Mouse (Mus musculus): Measurements from ENCODE around the gene Fbxl13. TPM values are rescaled to one million over a fixed set of nuclear protein-coding genes. Genes with fewer than 3 reads are reported as not detected.
"Not testable (repeated sequence)": the region's sequence is repeated elsewhere in the genome, so short reads cannot be mapped to it uniquely, and the experiment has no call there.

Fbxl13 gene
- polyA plus RNA-seq, 1 experiment, result 0.42 TPM

GRCm38 (mm10) chr5:21651885-21652612, 6.6 kb upstream of the Fbxl13 start:
- TF ChIP-seq CTCF (IDR thresholded peaks at IDR 0.05; ENCODE audit: borderline replicate concordance, extremely low read depth, insufficient read depth, insufficient read length) (no peak), POLR2A (IDR thresholded peaks at IDR 0.05; ENCODE audit: borderline replicate concordance, extremely low read depth, insufficient read depth, insufficient read length, poor library complexity, severe bottlenecking) (no peak)
- DNase-seq (ENCODE audit: low read depth), result no peak

DNA sequence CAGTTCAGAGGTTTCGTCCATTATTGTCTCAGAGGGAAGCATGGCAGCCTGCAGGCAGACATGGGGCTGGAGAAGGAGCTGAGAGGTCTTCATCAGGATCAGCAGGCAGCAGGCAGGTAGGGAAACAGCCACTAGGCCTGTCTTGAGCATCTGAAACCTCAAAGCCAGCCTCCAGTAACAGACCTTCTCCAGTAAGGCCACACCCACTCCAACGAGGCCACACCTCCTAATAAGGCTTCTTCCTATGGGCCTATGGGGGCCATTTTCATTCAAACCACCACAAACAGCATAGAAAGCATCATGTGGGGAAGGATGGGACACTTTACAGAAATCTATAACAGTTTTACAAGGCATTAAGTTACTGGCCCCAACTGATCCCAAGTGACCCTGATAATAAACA, 5.3 kb upstream of the Fbxl13 start:
- DNase-seq (ENCODE audit: low read depth), result no peak
- TF ChIP-seq POLR2A (IDR thresholded peaks at IDR 0.05; ENCODE audit: borderline replicate concordance, extremely low read depth, insufficient read depth, insufficient read length, poor library complexity, severe bottlenecking), result no peak

DNA sequence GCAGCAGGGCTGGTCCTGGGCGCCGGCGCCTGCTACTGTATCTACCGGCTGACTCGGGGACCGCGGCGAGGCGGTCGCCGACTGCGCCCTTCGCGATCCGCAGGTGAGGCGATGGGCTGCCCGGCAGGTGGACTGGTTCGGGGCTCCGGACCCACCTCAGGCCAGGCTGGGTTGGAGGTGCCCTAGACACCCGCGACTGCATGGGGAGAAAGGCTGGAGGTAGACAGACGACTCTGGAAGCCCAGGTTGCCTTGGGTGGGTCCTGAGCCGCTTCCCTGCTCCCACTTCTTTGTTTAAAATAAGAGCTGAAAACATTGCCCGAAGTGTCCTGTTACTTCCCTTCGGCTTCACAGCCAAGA, 678 bp upstream of the Fbxl13 start:
- TF ChIP-seq POLR2A (IDR thresholded peaks at IDR 0.05; ENCODE audit: borderline replicate concordance, extremely low read depth, insufficient read depth, insufficient read length, poor library complexity, severe bottlenecking) (no peak), CTCF (IDR thresholded peaks at IDR 0.05; ENCODE audit: borderline replicate concordance, extremely low read depth, insufficient read depth, insufficient read length) (no peak)
- peak; percentile 42 for DNase-seq (ENCODE audit: low read depth)

DNA sequence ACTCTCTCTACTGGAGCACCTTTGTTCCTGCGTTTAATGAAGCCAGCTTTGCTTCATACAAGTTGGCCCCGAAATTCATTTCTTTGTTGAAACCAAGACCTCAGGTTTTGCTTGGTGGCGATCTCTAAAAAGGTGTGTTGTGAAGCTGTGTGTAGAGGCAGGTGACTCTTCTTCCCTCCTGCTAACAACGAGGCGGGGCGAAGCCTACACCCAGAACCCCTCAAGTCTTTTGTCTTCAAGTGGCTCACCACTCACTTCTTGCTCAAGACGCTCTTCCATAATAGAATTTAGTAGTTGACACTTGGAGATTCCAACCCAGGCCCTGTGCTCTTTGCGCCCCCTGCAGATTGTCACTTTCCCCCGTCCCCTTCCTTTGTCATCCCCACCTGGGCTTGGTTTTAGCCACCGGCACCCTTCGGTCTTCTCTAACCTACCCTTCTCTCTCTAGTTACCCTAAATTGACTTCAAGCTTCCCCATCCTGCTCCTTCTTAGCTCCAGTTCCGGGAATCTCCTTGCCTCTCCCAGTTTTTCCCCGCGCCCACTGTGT, 469 bp downstream of the Fbxl13 start:
- DNase-seq (ENCODE audit: low read depth), result no peak
- TF ChIP-seq CTCF (IDR thresholded peaks at IDR 0.05; ENCODE audit: borderline replicate concordance, extremely low read depth, insufficient read depth, insufficient read length), result no peak
- TF ChIP-seq POLR2A (IDR thresholded peaks at IDR 0.05; ENCODE audit: borderline replicate concordance, extremely low read depth, insufficient read depth, insufficient read length, poor library complexity, severe bottlenecking), result no peak

DNA sequence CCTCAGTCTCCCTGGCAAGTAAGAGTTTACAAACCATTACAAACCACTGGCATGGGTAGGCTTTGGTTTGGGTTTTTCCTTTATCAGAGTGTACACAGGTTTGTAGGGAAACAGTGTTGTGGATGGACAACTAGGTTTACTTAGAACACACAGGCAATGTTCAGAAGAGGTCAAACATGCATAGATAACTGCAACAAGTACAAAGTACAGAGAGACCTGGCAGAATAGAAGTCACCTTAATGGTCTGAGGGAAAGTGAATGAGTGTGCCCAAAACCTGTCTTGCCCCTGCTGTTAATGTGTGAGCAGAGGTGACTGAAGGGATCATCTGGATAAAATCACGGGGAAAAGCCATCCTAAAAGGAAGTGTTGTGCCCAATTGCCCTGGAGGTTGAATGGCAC, 1.8 kb downstream of the Fbxl13 start:
- TF ChIP-seq CTCF (IDR thresholded peaks at IDR 0.05; ENCODE audit: borderline replicate concordance, extremely low read depth, insufficient read depth, insufficient read length) (no peak), POLR2A (IDR thresholded peaks at IDR 0.05; ENCODE audit: borderline replicate concordance, extremely low read depth, insufficient read depth, insufficient read length, poor library complexity, severe bottlenecking) (no peak)

GRCm38 (mm10) chr5:21640961-21641360, 4.5 kb downstream of the Fbxl13 start:
- DNase-seq (ENCODE audit: low read depth), result peak; percentile 73
- TF ChIP-seq CTCF (IDR thresholded peaks at IDR 0.05; ENCODE audit: borderline replicate concordance, extremely low read depth, insufficient read depth, insufficient read length) (peak; percentile 67; the same call in 1 of the 2 replicates), POLR2A (IDR thresholded peaks at IDR 0.05; ENCODE audit: borderline replicate concordance, extremely low read depth, insufficient read depth, insufficient read length, poor library complexity, severe bottlenecking) (no peak)

More for the DNA sequence above, 1.8 kb downstream of the Fbxl13 start:
- DNase-seq (ENCODE audit: low read depth), result no peak

GRCm38 (mm10) chr5:21625916-21626315, 19.5 kb downstream of the Fbxl13 start:
- TF ChIP-seq CTCF (IDR thresholded peaks at IDR 0.05; ENCODE audit: borderline replicate concordance, extremely low read depth, insufficient read depth, insufficient read length) (no peak), POLR2A (IDR thresholded peaks at IDR 0.05; ENCODE audit: borderline replicate concordance, extremely low read depth, insufficient read depth, insufficient read length, poor library complexity, severe bottlenecking) (no peak)
- DNase-seq (ENCODE audit: low read depth), result no peak

GRCm38 (mm10) chr5:21616450-21617009, 28.9 kb downstream of the Fbxl13 start:
- DNase-seq (ENCODE audit: low read depth), result no peak
- TF ChIP-seq POLR2A (IDR thresholded peaks at IDR 0.05; ENCODE audit: borderline replicate concordance, extremely low read depth, insufficient read depth, insufficient read length, poor library complexity, severe bottlenecking), result no peak
- no peak for TF ChIP-seq CTCF (IDR thresholded peaks at IDR 0.05; ENCODE audit: borderline replicate concordance, extremely low read depth, insufficient read depth, insufficient read length)

DNA sequence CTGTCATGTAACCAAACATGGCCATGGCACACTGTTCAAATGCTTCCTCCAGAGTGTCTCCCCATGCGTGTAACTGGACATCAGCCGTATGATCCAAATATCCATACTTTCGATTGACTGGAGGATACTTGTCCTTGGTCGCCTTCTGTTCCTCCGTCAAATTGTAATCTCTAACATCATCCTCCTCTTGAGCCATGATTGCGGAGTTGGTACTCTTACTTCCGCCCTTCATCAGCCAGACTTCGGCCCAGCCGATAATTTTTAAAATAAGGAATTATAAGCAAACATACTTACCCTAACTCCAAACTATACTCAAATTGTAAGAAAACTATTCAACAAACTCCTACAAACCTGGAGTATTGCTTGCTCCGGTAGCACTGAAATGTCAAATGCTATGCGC, 31.1 kb downstream of the Fbxl13 start:
- not testable (repeated sequence) for DNase-seq (ENCODE audit: low read depth)

GRCm38 (mm10) chr5:21610996-21611395, 34.4 kb downstream of the Fbxl13 start:
- TF ChIP-seq CTCF (IDR thresholded peaks at IDR 0.05; ENCODE audit: borderline replicate concordance, extremely low read depth, insufficient read depth, insufficient read length), result no peak
- no peak for TF ChIP-seq POLR2A (IDR thresholded peaks at IDR 0.05; ENCODE audit: borderline replicate concordance, extremely low read depth, insufficient read depth, insufficient read length, poor library complexity, severe bottlenecking)

DNA sequence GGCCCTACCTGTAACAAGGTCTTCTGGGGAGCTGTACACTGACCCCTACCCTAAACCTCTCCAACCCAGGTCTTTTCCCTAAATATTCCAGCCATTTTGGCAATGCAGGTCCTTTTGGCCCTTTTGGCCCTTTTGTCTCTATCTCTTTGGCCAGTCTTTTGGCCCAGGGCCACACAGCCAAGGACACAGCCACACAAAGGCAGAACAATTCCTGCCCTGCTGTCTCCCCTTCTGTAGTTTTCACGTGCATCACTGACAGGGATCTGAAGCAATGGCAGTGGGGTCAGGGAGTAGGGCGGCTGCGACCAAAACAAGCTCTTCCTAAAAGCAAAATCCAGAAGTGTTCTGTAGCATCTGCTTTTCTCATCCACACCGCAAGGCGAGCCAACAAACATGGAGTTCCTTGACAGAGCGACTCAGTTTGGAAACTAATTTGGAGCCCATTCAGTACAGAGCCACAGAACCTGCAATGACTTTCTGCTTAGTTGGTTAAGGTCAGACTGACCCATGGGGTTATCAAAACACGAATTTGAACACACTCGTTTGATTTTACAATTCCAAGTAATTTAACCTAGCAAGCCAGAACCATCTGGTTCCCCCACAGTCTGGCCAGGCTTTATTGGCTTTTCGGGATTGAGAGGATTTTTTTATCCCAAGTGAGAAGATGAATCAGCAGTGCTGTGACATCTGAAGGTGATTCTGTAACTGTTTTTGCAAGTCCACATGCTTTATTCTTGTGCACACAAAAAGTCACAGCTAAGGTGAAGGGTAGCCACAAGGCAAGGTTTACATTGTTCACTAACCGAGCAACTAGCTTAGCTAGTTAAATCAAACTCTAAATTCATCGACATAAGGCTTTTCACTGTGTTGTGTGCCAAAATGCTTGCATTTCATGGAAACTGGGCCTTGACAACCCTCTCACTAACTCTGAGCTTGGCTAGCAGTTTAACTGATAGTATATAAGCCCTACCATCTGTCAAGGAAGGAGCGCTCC, 36.8 kb downstream of the Fbxl13 start:
- peak; percentile 71 for DNase-seq (ENCODE audit: low read depth)
- TF ChIP-seq CTCF (IDR thresholded peaks at IDR 0.05; ENCODE audit: borderline replicate concordance, extremely low read depth, insufficient read depth, insufficient read length), result no peak
- no peak for TF ChIP-seq POLR2A (IDR thresholded peaks at IDR 0.05; ENCODE audit: borderline replicate concordance, extremely low read depth, insufficient read depth, insufficient read length, poor library complexity, severe bottlenecking)

More at GRCm38 (mm10) chr5:21610996-21611395, 34.4 kb downstream of the Fbxl13 start:
- DNase-seq (ENCODE audit: low read depth), result no peak

Data from brain, embryonic 14.5 days (tissue).